Comparison of ENCODE assay signal across 8 mouse cellular contexts in genomic region chr6:15720461-15720817, GRCm38 (mm10). TPM values are rescaled to one million over a fixed set of nuclear protein-coding genes. Genes with fewer than 3 reads are reported as not detected.
DNase-seq lines count a peak whose midpoint lies in the region; ATAC-seq and TF ChIP-seq lines count a peak whose summit lies in the region.

Gene Mdfic, plus strand, starts transcription at chr6:15720661.

- peak within 1 kb of the TSS; percentile 64 for H3K27ac ChIP-seq in embryonic fibroblast, embryonic 13.5 days (ENCODE audit: insufficient read depth, low read length)
- peak within 1 kb of the TSS; percentile 83 for H3K27ac ChIP-seq in heart, embryonic 16.5 days (ENCODE audit: low read length)

- H3K27me3 ChIP-seq in heart, embryonic 16.5 days (ENCODE audit: control insufficient read depth, insufficient read depth, low read length), result no peaks in the 10 kb centered on the region
- H3K27me3 ChIP-seq in splenic B cell, adult 2 months (ENCODE audit: control insufficient read depth, insufficient read depth, low read length, poor library complexity, severe bottlenecking), result no peaks in the 10 kb centered on the region

- H3K4me3 ChIP-seq in embryonic fibroblast, embryonic 13.5 days (ENCODE audit: insufficient read depth, low read length), result peak within 1 kb of the TSS; percentile 67
- peak within 1 kb of the TSS; percentile 68 for H3K4me3 ChIP-seq in heart, embryonic 16.5 days (ENCODE audit: low read length)

- DNase-seq in urinary bladder, adult 2 months (ENCODE audit: low spot score), result peak; percentile 64
- DNase-seq in urinary bladder, postnatal 10 days (ENCODE audit: low spot score), result no peak
- peak; percentile 79 for DNase-seq in kidney, postnatal 10 days
- peak; percentile 83 to 86 for DNase-seq in lung, postnatal 4 days
- DNase-seq in splenic B cell, adult 2 months (ENCODE audit: low read depth, low spot score), result peak; percentile 54
- no peak for DNase-seq in left cerebral cortex, postnatal 36 days (ENCODE audit: low spot score in 2 of 2)

- peak; percentile 54; the same call in 1 of the 2 replicates for TF ChIP-seq POLR2A in embryonic fibroblast, embryonic 13.5 days (IDR thresholded peaks at IDR 0.05; ENCODE audit: low read depth, low read length)

- peak within 1 kb of the TSS; percentile 74 for H3K4me2 ChIP-seq in heart, embryonic 16.5 days (ENCODE audit: low read depth, low read length)

- no peak for TF ChIP-seq CTCF in embryonic fibroblast, embryonic 13.5 days (IDR thresholded peaks at IDR 0.05; ENCODE audit: borderline replicate concordance, insufficient read depth, low read length)

- H3K4me1 ChIP-seq in embryonic fibroblast, embryonic 13.5 days (ENCODE audit: control insufficient read depth, insufficient read depth, low read length), result no peaks in the 10 kb centered on the region; the same call in 1 of the 2 replicates
- H3K4me1 ChIP-seq in heart, embryonic 16.5 days (ENCODE audit: control insufficient read depth, insufficient read depth, low read length), result peaks cover 14% of the 10 kb centered on the region

- no peaks in the 10 kb centered on the region for H3K36me3 ChIP-seq in heart, embryonic 16.5 days (ENCODE audit: control insufficient read depth, insufficient read depth)
- no peaks in the 10 kb centered on the region for H3K36me3 ChIP-seq in splenic B cell, adult 2 months (ENCODE audit: control insufficient read depth, insufficient read depth, low read length, poor library complexity, severe bottlenecking)

- H3K9ac ChIP-seq in heart, embryonic 16.5 days (ENCODE audit: low read length), result peak within 1 kb of the TSS; percentile 85

- intact Hi-C loops in left cerebral cortex, postnatal 36 days (cut with DNase I), result no loop called here

- no peaks in the 10 kb centered on the region for H3K9me3 ChIP-seq in heart, embryonic 16.5 days (replicated peaks; ENCODE audit: control insufficient read depth, low read length)

- 0% methylated on average over 16 of the region's 16 CpGs for WGBS in heart, embryonic 16.5 days

- ATAC-seq in heart, embryonic 16.5 days (replicated peaks; ENCODE audit: extremely low read depth, insufficient read depth, low FRiP score), result peak; percentile 52

RNA-seq across cellular contexts. Expression of gene Mdfic, which starts in this region (rescaled TPM):
- 31.4 and 35.0 TPM in 2 replicates for polyA plus RNA-seq in urinary bladder, adult 2 months (2012; rRNA removed)
- polyA plus RNA-seq in embryonic fibroblast, embryonic 13.5 days (2011; ENCODE audit: insufficient read length, low read depth, missing spikeins), result 55.3 and 73.6 TPM in 2 replicates
- 3.9 and 4.0 TPM in 2 replicates for polyA plus RNA-seq in heart, embryonic 16.5 days (2015; fragmentation: Nextera tagmentation; extraction: Ambion mirVana)
- total RNA-seq in left cerebral cortex, postnatal 36 days (2021), result 1 to 10 TPM; 2.7 to 2.8 TPM

Comparison
In these comparisons a context has a peak if more than half of its experiments do, and no peak if none do; other contexts are left out.
1. DNase-seq: peak in urinary bladder, adult 2 months (single experiment), kidney, postnatal 10 days (single experiment), lung, postnatal 4 days (2 of 2) and splenic B cell, adult 2 months (single experiment); none in urinary bladder, postnatal 10 days (single experiment) and left cerebral cortex, postnatal 36 days (0 of 2).